Mouse (Mus musculus) ovary, postnatal 14 days (tissue): ENCODE results near the gene Kcnd3.

Source experiments
- DNase-seq: peaks from one replicate; pipeline ENCODE4 v3.0.0; 2022; ENCODE audit warnings: low spot score

Gene Kcnd3

DNA sequence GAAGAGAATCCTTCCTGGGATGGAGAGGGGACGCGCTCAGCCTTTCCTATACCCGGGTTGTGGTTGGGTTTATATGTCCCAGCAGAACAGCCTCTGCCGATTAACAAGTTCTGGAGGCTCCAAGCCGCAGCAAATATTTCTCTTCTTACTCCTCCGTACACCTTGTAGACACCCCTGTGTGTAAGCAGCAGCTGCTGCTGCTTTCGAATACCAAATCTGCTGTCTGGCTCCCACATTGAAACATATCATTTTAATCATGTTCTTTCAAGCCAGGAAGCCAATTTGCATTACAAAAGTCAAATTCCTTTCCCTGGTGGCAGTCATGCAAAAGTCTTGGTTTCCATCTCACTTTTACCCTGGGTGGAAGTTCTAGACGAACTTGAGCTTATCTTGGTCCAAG is 76.7 kb downstream of the Kcnd3 start:
- DNase-seq, result no peak

DNA sequence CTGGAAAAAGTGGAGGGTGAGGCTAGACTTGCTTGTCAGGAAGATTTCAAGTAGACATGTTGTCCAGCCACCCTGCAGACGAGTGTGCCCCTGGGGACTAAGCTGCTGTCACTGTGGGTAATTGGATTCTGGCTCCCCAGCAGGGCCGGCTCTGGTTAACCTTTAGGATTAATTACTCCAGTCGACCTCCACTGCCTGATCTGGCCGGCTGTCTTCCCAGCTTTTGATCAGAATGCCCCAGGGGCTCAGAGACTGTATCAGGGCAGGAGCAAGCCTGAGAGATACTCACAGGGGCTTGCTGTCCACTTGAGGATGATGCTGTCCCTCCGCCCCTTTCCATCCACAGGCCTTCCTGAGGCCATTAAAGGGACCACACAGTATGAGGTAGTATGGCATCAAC is 77.6 kb downstream of the Kcnd3 start:
- DNase-seq, result no peak

DNA sequence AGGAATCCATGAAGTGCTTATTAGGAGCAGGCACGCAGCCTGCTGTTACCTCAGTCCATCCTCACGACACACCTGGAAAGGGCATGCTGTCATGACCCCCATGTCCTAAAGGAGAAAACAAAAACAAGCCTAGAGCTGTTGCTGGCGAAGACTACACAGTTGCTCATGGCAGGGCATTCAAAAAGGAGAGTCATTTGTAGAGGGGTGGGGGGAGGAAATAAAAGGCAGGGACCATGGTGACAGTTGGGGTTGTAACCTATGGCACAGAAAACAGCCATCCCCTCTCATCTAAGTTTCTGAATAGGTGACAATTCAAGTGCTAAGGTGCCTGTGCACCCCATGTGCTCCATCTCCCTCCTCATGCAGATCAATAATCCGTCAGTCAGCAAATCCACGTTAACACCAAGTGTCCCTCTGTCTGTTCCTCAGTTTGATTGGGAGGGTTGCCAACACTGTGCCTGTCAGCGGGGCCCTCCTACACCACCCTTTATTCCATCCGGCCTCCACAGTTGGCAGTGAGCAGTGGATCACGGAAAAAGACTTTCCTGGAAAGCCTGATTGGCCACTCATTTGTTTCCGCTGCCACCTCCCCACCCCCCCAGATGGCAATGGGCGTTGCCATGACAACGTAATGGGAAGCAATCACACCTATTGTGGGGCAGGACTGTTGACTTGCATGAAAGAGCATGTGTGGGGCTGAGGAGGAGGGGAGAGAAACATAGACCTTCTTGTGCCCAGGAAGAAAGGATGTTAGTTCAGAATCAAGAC is 78.4 kb downstream of the Kcnd3 start:
- DNase-seq, result no peak

DNA sequence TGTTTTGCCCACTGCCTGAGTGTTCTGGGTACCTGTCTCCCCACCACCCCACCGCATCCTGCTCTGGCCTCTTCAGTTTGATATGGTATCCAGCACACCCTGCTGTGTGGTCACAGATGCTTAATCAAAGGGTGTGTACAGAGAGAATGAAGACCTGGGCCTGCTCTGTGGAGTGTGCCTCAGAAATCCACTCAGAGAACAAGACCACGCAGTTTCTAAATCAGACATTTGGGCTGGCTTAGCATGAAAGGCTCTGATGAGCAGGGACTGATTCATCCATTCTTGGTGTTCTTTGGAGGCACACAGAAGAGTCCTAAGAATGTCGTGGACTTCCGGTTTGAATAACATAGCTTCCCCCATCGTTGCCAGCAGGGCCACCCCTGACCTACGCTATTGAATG is 86.3 kb downstream of the Kcnd3 start:
- no peak for DNase-seq

DNA sequence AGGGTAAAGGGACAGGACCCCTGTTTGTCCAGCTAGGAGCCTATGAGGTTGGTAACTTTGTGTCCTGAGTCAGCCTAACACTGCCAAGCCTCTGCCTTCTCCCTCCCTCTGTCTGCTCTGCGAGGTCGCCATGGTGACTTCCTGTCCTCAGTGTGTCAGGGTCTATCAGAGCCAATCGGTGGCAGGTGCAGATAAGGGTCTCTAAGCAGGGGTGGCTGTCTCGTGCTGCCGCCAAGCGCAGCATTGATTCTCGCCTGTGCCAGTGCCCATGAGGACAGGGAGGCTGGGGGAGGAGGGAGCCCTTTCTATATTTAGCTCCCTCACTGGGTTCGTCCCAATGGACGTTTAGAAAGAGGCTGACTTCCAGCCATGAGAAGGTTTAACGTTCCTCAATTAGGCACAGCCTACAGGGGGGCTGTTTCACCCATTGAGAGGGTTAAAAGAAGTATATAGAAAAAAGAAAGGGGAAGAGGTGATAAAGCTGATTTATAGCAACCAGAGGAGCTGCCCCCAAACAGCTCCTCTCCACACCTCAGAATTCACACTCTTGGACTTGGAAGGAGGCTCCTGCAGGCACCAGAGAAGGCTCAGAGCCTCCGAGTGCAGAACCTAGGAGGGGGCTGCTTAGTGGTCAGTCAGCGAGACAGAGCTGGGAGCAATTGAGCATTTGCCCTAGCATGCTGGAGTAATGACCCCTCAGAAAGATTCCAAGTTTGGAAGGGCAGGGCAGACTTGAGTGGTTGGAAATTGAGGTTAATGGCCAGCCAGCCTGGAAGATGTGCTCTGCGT is 86.9 kb downstream of the Kcnd3 start:
- no peak for DNase-seq

DNA sequence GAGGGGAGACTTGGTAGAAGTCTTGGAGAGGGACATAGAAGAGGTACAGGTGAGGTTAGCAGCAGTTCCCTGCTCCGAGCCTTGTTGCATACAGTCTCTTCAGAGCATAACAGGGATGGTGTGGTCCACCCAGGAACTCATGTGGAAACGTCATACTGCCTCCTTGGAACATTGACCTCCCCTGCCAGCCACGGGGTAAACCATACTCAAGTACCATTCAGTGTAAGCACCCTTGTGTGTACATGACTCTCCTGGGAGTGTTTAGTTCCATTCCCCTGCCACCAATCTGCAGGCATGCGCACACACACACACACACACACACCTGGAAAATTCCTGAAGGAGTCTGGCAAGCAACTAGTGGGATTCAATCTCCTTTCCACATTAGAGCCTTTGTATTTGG is 90.6 kb downstream of the Kcnd3 start:
- no peak for DNase-seq

DNA sequence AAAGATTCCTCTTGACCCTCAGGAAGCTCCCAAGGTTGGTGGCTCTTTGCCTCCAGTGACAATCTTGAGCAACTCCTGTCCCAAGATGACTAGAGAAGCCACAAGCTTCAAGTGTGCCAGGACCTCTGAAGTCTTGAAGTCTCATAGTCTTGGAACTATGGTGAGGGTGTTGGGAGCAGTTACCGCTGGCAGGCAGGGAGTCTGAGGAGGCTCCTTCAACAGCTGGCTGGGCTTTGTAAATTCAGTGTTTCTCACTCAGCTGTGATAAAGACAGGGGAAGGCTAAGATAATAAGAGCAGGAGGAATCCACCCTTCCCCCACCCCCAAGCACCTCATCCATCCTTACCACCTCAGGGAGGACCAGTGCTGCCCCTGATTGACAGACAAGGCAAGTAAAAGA is 92.0 kb downstream of the Kcnd3 start:
- no peak for DNase-seq

DNA sequence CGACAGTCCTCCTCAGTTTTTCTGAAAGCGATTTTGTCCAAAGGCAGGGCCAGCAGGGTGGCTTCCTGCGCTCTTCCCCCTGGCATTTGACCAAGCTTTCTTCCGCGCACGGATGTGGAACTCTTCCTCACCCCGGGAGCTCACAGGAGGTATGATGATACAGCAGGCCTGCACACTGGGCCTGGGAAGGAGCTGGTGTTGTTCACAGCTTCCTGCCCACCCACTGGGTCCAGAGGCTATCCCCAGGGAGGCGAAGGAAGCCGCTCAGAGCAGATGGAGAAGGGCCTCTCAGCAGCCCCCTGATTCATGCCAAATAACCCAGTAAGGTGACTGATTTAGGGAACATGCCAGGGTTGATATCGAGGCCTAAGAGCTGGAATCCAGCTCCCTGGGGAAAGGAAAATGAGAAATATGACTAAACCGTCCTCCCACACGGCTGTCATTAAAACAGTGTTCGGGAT is 94.5 kb downstream of the Kcnd3 start:
- DNase-seq, result no peak

DNA sequence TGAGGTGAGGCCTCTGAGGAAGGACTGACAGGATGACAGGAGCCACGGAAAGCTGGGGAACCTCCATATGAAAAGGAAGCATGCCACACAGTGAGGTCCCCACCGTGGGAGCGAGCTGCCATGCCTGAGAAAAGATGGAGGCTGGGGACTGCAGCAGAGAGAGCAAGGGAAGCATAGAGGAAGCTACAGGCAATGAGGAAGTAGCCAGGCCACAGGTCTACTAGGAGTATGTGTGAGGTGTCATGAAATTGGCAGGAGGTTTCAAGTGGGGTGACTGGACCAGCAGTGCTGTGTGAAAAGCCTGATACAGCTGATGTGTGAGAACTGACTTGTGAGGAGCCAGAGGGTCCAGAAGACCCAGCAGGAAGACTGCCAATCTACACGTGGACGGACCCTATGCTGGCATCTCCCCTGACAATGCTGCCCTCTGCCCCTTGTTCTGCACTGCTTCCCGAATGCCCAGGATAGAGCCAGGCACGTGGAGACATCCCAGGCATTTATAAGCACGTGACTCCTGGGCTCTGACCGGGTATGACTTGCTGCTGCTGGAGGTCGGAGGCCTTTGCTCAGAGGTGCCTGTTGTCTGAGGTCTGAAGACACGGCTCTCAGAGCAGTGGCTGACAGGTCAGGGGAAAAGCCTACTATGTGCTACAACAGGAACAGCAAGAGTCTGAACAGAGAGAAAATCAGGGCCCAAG is 96.1 kb downstream of the Kcnd3 start:
- DNase-seq, result no peak

DNA sequence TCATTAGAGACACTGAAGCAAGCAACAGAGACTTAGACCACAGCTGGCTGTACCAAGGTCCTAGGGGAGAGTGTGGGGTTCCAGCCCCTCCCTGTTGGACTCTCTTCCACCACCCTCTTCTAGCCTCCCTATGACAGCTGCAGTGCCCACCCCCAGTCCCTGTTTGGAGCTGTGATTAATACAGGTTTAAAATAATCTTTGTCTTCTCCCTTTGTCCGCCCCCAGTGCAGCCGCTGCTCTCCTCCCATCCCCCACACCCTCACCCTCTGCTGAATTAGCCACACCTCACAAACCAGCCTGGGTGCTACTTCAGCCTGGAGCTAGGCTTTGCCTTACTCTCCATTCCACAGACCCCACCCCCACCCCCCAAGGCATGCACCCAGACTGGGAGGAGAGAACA is 107.3 kb downstream of the Kcnd3 start:
- no peak for DNase-seq

DNA sequence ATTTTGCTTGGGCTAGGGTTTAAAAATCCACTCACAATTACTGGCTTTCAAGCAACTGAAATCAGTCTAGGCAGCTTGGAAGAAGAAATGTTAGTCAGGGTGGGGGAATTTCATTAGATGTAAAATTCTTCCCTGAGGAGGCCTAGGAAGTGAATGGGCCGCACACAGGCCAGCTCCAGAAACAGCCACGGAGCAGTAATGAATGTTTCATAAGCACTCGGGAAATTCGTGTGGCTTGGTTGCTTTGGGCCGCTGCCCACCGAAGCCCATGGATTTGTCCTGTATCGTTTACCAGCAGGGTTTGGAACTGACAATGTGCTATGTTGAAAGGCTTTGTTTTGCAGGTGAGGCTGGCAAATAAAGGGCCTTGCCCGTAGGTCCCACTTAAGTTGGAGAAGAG is 114.8 kb downstream of the Kcnd3 start:
- DNase-seq, result no peak

DNA sequence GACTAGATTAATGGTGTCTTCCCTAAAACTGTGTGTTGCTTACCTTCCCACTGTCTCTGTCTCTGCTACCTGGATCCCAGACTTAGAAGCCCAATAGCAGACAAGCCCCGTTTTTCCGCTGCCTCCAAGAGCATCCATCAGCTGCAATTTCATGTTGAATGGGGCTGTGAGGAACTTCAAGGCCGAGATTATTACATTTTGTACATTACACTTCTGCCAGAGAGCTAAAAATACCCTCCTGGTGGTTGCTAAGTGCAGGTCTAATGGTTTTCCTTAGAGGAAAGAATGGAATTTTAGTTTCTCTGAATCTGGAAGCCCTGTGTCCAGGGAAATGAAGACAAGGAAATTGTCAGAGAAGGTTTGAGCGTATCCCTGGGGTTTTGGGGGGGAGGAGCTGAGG is 115.3 kb downstream of the Kcnd3 start:
- no peak for DNase-seq

DNA sequence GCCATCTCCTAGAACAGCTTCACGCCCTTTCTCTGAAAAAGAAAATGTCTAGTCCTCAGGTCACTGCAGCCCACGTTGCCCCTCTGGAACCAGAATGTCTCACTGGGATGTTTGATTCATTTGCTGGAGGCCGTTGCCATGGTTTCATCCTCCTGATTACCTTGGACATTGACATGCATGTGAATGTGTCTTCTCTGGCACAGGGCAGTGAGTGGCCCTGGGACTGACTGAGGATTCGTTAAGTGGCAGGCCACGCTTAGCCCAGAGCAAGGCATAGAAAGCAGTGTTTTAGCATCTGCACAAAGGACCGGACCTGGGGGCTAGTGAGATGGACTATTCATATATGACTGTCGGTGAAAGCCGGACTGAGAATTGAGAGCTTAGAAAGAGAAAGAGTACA is 116.3 kb downstream of the Kcnd3 start:
- no peak for DNase-seq

DNA sequence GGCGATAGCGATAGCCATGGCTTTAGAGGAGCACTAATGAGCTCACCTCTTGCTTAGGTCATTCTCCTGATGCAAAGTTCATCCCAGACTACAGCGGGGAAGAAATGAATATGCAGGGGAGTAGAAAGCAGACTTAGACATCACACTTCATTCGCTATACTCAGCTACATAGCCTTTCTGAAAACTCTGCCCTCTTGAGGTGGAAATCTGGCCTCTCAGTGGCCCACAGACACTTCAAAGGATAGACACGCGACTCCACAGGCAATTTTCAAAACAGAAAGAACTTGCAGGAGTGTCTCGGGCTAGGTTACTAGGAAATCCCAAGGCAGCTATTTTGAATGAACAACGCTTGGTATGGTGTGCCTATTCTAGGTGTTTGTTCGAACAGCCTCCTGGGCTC is 116.7 kb downstream of the Kcnd3 start:
- no peak for DNase-seq

DNA sequence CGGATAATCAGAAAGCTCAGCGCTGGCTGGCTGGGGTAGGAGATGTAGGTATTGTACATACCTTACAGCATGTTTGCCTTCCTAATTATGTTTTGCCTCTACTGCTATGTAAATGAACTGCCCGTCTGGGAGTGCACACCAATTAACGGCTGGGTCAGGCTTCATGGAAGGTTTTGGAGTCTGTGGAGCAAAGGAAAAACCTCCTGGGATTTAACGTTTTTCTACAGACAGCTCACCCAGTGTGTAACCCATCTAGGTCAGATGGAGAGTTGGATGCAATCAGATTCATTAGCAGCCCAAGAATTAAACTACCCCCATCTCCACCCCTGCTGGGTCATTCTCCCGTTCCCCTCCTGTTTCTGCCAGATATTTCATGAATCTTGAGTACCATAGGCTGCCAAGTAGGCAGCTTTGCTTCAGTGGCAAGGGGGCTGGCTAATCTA is 117.2 kb downstream of the Kcnd3 start:
- DNase-seq, result no peak

DNA sequence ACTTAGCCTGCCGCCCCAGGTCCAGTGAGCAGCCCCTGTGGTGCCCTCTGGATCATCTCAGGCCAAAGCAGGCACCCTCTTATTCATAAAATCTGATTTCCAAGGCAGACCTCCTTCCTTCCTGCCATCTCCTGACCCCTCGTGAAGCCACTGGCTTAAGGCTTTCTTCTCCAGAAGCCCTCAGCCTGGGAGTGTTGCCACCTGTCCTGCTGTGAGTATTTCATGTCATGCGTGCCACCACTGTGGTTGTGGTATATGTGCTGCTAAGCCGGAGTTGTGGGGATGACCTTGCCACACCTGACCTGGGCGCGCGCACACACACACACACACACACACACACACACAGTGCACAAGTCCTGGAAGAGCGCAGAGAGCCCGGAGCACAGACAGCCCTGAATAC is 117.8 kb downstream of the Kcnd3 start:
- DNase-seq, result no peak

DNA sequence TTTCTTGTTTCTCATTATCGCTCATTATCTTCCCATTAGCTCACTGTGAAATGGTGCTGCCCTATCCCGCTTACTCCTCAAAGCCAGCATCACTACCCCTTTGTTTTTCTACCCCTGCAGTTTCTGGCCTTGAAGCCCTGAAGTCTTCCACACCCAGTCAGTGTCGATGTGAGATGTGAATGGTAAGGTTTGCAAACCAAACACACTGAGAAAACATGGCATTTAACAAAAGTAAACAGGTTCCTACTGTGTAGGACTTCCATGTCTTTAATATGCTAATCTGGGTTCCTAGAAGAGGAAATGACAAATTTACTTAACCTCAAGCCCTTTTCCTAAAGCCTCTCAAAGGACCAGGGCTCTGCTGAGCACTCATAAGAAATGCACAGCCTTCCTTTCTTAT is 118.7 kb downstream of the Kcnd3 start:
- no peak for DNase-seq

DNA sequence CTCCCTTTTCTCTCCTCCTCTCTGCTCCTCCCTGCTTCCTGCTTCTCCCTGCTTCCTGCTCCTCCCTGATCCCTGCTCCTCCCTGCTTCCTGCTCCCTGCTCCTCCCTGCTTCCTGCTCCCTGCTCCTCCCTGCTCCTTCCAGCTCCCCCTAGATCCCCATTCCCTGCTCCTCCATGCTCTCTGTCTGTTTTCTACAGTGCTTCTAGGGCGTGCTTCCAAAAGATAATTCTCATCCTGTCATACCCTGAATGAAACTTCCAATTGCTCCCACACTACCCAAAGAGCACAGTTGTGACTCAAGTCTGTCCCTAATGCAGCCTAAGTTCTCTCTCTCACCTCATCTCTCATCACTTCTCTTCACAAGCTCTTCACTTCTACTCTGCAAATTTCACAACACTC is 119.8 kb downstream of the Kcnd3 start:
- no peak for DNase-seq

DNA sequence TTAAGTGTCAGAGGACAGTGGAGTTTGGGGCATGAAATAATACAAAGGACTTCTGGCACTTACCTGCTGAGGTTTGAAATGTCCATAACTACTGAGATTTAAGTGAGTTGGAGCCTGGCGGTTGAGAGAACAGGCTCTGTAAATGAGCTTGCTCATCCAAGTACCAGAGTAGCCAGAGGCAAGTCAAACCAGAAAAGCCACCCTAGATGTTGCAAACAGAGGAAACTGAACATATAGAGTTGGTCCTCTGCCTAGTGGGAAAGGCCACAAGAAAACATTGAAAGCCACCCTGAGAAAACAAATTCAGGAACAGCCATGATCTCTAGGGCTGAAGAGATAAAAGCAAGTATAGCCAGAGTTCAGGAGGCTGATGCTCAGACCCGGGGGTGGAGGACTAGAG is 121.0 kb downstream of the Kcnd3 start:
- no peak for DNase-seq

DNA sequence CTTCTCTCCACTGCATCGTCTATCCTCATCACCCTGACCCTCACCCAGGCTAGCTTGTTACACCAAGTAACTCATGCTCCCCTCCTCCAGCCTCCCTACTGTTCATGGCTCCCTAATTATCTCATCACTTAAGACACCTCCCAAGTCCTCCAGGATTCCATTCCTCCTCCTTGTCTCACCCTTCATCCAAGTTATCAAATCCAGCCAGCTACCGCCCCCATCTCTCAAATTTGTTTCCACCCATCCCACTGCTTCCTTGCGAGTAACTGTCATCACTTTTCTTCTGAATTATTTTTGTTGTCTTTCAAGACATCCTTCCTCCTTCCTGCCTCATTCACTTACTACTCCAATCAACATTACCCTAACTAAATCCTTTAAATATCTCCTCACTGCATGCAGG is 126.2 kb downstream of the Kcnd3 start:
- no peak for DNase-seq

DNA sequence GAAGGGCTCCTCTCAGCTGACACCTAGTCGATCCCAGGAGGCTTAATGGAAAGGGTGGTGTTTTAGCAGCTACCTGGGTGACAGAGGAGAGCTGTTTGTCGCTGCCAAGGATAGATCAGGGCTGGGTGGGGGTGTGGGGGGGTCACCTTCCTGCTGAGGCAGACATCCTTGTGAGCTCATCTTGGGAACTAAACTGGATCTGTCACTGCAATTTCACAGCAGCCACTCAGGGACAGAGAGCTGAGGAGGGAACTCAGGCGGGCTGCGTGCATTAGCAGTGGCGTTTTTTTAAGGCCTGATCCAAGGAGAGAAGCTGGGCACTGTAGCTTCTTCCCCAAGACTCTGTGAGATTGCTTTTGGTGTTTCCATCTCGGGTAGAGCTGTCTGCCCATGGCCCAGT is 129.0 kb downstream of the Kcnd3 start:
- no peak for DNase-seq

DNA sequence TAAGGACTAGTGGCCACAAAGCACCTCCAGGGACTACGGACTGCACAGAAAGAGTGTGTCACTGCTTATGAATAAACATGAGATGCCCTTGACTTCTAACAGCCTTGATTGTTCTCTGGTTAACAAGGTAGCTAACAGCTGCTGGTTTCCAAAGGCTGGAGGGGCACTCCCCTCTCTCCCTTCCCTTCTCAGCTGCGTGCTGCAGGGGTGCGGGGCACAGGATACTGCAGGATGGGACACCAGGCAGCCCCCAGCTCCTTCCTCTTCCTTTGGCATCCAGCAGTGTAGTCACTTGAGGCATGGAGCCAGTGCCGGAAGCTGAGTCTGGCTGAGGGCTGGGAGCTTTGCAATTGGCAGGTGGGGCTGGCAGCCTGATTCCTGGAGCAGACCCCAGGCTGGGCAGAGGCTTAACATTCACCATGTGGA is 133.6 kb downstream of the Kcnd3 start:
- DNase-seq, result no peak
